Mouse (Mus musculus) fat pad, adult 2 months (tissue): ENCODE results near the gene Ubap1l.
"Not testable (repeated sequence)": the region's sequence is repeated elsewhere in the genome, so short reads cannot be mapped to it uniquely, and the experiment has no call there.

Experiments used
- DNase-seq: peaks from one replicate; pipeline ENCODE4 v3.0.0-alpha.2; 2011; ENCODE audit warnings: low read depth, low spot score; ENCODE audit errors: extremely low read depth

The Ubap1l gene

GRCm38 (mm10) chr9:65360641-65361448 lies at the start of gene Ubap1l:
Gene Ubap1l (plus strand): TSS chr9:65361041.
- DNase-seq = no peak

GRCm38 (mm10) chr9:65312669-65313357 lies 48.0 kb upstream of the Ubap1l start:
- no peak for DNase-seq

- no peak for DNase-seq
Observed at GRCm38 (mm10) chr9:65313846-65314245, 47.0 kb upstream of the Ubap1l start.

GRCm38 (mm10) chr9:65322255-65322900 lies 38.5 kb upstream of the Ubap1l start:
- no peak for DNase-seq

GRCm38 (mm10) chr9:65325971-65326370 lies 34.9 kb upstream of the Ubap1l start:
- DNase-seq = no peak

- DNase-seq = no peak
Observed at GRCm38 (mm10) chr9:65327371-65327770, 33.5 kb upstream of the Ubap1l start.

GRCm38 (mm10) chr9:65333958-65334357 lies 26.9 kb upstream of the Ubap1l start:
- no peak for DNase-seq

GRCm38 (mm10) chr9:65339146-65339545 lies 21.7 kb upstream of the Ubap1l start:
- DNase-seq = no peak

GRCm38 (mm10) chr9:65340414-65340813 lies 20.4 kb upstream of the Ubap1l start:
- no peak for DNase-seq

- not testable (repeated sequence) for DNase-seq
Observed at GRCm38 (mm10) chr9:65345439-65345838, 15.4 kb upstream of the Ubap1l start.

GRCm38 (mm10) chr9:65345854-65346475 lies 14.9 kb upstream of the Ubap1l start, which contains the start of gene Pdcd7:
Gene Pdcd7 (plus strand): TSS chr9:65346104.
- DNase-seq = peak; percentile 69

- DNase-seq = no peak
Observed at GRCm38 (mm10) chr9:65346476-65347111, 14.2 kb upstream of the Ubap1l start.

GRCm38 (mm10) chr9:65347112-65347850 lies 13.6 kb upstream of the Ubap1l start:
- DNase-seq = no peak

GRCm38 (mm10) chr9:65353251-65353650 lies 7.6 kb upstream of the Ubap1l start:
- DNase-seq = no peak

GRCm38 (mm10) chr9:65356561-65356960 lies 4.3 kb upstream of the Ubap1l start:
- DNase-seq = no peak

GRCm38 (mm10) chr9:65356971-65357370 lies 3.9 kb upstream of the Ubap1l start:
- DNase-seq = no peak

GRCm38 (mm10) chr9:65358956-65359480 lies 1.8 kb upstream of the Ubap1l start:
- no peak for DNase-seq

GRCm38 (mm10) chr9:65363684-65364083 lies 2.8 kb downstream of the Ubap1l start:
- DNase-seq = no peak

- DNase-seq = no peak
Observed at GRCm38 (mm10) chr9:65365721-65366120, 4.9 kb downstream of the Ubap1l start.

- no peak for DNase-seq
Observed at GRCm38 (mm10) chr9:65371756-65372155, 10.9 kb downstream of the Ubap1l start.
